Mouse (Mus musculus) thymus, adult 2 months (tissue): ENCODE data around the gene Ttc27. TPM values are rescaled to one million over a fixed set of nuclear protein-coding genes. Genes with fewer than 3 reads are reported as not detected.

Source experiments
- DNase-seq: peaks from one replicate; pipeline ENCODE4 v3.0.0; 2021
- H3K27ac ChIP-seq: fragments of 200-500 bp; 2 replicates; pipeline ENCODE4 v1.5.1; 2012; ENCODE audit warnings: low read length, control low read depth; ENCODE audit not compliant: control insufficient read depth, insufficient read depth
- H3K27me3 ChIP-seq: fragments of 200-500 bp; 2 replicates; pipeline ENCODE4 v1.6.1; 2012; ENCODE audit warnings: mild to moderate bottlenecking, low read length, moderate library complexity, mixed read lengths; ENCODE audit not compliant: control insufficient read depth, insufficient read depth
- H3K36me3 ChIP-seq: fragments of 200-500 bp; 2 replicates; pipeline ENCODE4 v1.6.1; 2012; ENCODE audit warnings: mild to moderate bottlenecking, low read length, moderate library complexity; ENCODE audit not compliant: control insufficient read depth, insufficient read depth
- H3K4me1 ChIP-seq: fragments of 200-500 bp; replicated peaks from 2 replicates; pipeline ENCODE4 v1.6.1; 2012; ENCODE audit warnings: low read length; ENCODE audit not compliant: control insufficient read depth, insufficient read depth
- H3K4me3 ChIP-seq: fragments of 200-500 bp; 2 replicates; pipeline ENCODE4 v1.5.1; 2012; ENCODE audit warnings: mild to moderate bottlenecking, low read length, control low read depth, moderate library complexity; ENCODE audit not compliant: control insufficient read depth, insufficient read depth
- CTCF ChIP-seq: fragments of 200-500 bp; IDR thresholded peaks from 2 replicates; pipeline ENCODE4 v1.5.1; 2012; ENCODE audit warnings: mild to moderate bottlenecking, control low read depth, low read length, moderate library complexity, borderline replicate concordance; ENCODE audit not compliant: control insufficient read depth, poor library complexity, insufficient read depth; ENCODE audit errors: extremely low read depth
- POLR2A ChIP-seq: fragments of 200-500 bp; IDR thresholded peaks from 2 replicates; pipeline ENCODE4 v1.6.1; 2012; ENCODE audit warnings: mild to moderate bottlenecking, low read length, control low read depth, moderate library complexity; ENCODE audit not compliant: control insufficient read depth, poor library complexity, insufficient read depth; ENCODE audit errors: extremely low read depth
- WGBS: fragments of 180-500 bp; shearing (Covaris S2); methylation state at CpG from one replicate; pipeline ENCODE4 v1.1.7; 2018; 5-methylcytosine and 5-hydroxymethylcytosine counted together
- polyA plus RNA-seq: library from polyadenylated mRNA; depleted of rRNA; stranded (reverse); fragments of >200 nt; gene quantifications from 2 replicates; pipeline ENCODE4 v1.2.3, GENCODE M21; 2012; rRNA removed

The Ttc27 gene
- 6.1 and 6.7 TPM in 2 replicates for polyA plus RNA-seq

GRCm38 (mm10) chr17:74717618-74718151 lies at the start of gene Ttc27:
Gene Ttc27 (plus strand): TSS chr17:74717732.
- under 1% methylated on average over 31 of the region's 31 CpGs for WGBS

GRCm38 (mm10) chr17:74668010-74668409 lies 49.5 kb upstream of the Ttc27 start:
- no CpG with 5 or more reads among the region's 1 CpGs for WGBS
- TF ChIP-seq CTCF = no peak
- TF ChIP-seq POLR2A = no peak
- H3K36me3 ChIP-seq = peaks cover 50% of the 10 kb centered on the region
- H3K4me1 ChIP-seq = no peaks in the 10 kb centered on the region
- H3K27me3 ChIP-seq = no peaks in the 10 kb centered on the region
- H3K4me3 ChIP-seq = no peak overlapping the region
- no peak overlapping the region for H3K27ac ChIP-seq
- no peak for DNase-seq

More at GRCm38 (mm10) chr17:74717618-74718151, at the start of gene Ttc27:
- Histone ChIP-seq H3K4me3 (peak within 1 kb of the TSS; percentile 87), H3K27ac (no peak within 1 kb of the TSS), H3K27me3 (no peaks in the 10 kb centered on the region), H3K4me1 (peaks cover 2% of the 10 kb centered on the region; the same call in 1 of the 2 replicates), H3K36me3 (peaks cover 5% of the 10 kb centered on the region; the same call in 1 of the 2 replicates)
- DNase-seq = peak; percentile 96
- TF ChIP-seq POLR2A = peak; percentile 61; the same call in 1 of the 2 replicates
- TF ChIP-seq CTCF = peak; percentile 50; the same call in 1 of the 2 replicates

GRCm38 (mm10) chr17:74670031-74670430 lies 47.5 kb upstream of the Ttc27 start:
- Histone ChIP-seq H3K27me3 (no peaks in the 10 kb centered on the region), H3K4me1 (no peaks in the 10 kb centered on the region), H3K36me3 (peaks cover 38% of the 10 kb centered on the region), H3K27ac (no peak overlapping the region), H3K4me3 (no peak overlapping the region)
- TF ChIP-seq POLR2A (no peak), CTCF (no peak)
- WGBS = 96% methylated on average over 13 of the region's 13 CpGs
- DNase-seq = no peak

GRCm38 (mm10) chr17:74672446-74672845 lies 45.1 kb upstream of the Ttc27 start:
- no peak overlapping the region for H3K4me3 ChIP-seq
- peaks cover 49% of the 10 kb centered on the region for H3K36me3 ChIP-seq
- no peak overlapping the region for H3K27ac ChIP-seq
- no peak for DNase-seq
- WGBS = 94% methylated on average over 4 of the region's 4 CpGs
- TF ChIP-seq CTCF (no peak), POLR2A (no peak)
- H3K4me1 ChIP-seq = no peaks in the 10 kb centered on the region
- no peaks in the 10 kb centered on the region for H3K27me3 ChIP-seq

- DNase-seq = peak; percentile 35
- TF ChIP-seq POLR2A (no peak), CTCF (no peak)
- no peaks in the 10 kb centered on the region for H3K27me3 ChIP-seq
- no peak overlapping the region for H3K27ac ChIP-seq
- H3K36me3 ChIP-seq = peaks cover 56% of the 10 kb centered on the region
- no peaks in the 10 kb centered on the region for H3K4me1 ChIP-seq
- no peak overlapping the region for H3K4me3 ChIP-seq
Observed at GRCm38 (mm10) chr17:74673251-74673650, 44.3 kb upstream of the Ttc27 start.

GRCm38 (mm10) chr17:74678061-74678460 lies 39.5 kb upstream of the Ttc27 start:
- TF ChIP-seq POLR2A = no peak
- TF ChIP-seq CTCF = no peak
- Histone ChIP-seq H3K27me3 (no peaks in the 10 kb centered on the region), H3K36me3 (peaks cover 49% of the 10 kb centered on the region), H3K4me3 (no peak overlapping the region), H3K4me1 (no peaks in the 10 kb centered on the region), H3K27ac (no peak overlapping the region)
- no peak for DNase-seq
- WGBS = 95% methylated on average over 8 of the region's 8 CpGs
